Mouse (Mus musculus) liver, embryonic 13.5 days (tissue): ENCODE measurements around the gene Olfr111. TPM values are rescaled to one million over a fixed set of nuclear protein-coding genes. Genes with fewer than 3 reads are reported as not detected.
"Not testable (repeated sequence)": the region's sequence is repeated elsewhere in the genome, so short reads cannot be mapped to it uniquely, and the experiment has no call there.

Experiments used
- ATAC-seq: fragments of 200-750 bp; cut with Nextera tagmentation; 2 replicates; pipeline ENCODE4 v1.8.0; 2017; ENCODE audit warnings: low read depth, mild to moderate bottlenecking, moderate number of reproducible peaks, moderate library complexity
- DNase-seq: peaks from one replicate; pipeline ENCODE4 v3.0.0; 2022
- H3K27ac ChIP-seq: fragments of 300-500 bp; sonication (generic); 2 replicates; pipeline ENCODE4 v1.5.1; 2015; ENCODE audit warnings: moderate library complexity, mild to moderate bottlenecking, inconsistent platforms
- H3K27me3 ChIP-seq: fragments of 300-500 bp; sonication (generic); 2 replicates; pipeline ENCODE4 v1.6.1; 2015; ENCODE audit warnings: mild to moderate bottlenecking, inconsistent platforms
- H3K36me3 ChIP-seq: fragments of 300-500 bp; sonication (generic); 2 replicates; pipeline ENCODE4 v1.6.1; 2015; ENCODE audit warnings: mild to moderate bottlenecking, inconsistent platforms
- H3K4me1 ChIP-seq: fragments of 300-500 bp; sonication (generic); replicated peaks from 2 replicates; pipeline ENCODE4 v1.6.1; 2015; ENCODE audit warnings: inconsistent platforms
- H3K4me2 ChIP-seq: fragments of 300-500 bp; sonication (generic); 2 replicates; pipeline ENCODE4 v1.6.1; 2015; ENCODE audit warnings: inconsistent platforms, mild to moderate bottlenecking, moderate library complexity
- H3K4me3 ChIP-seq: fragments of 300-500 bp; sonication (generic); replicated peaks from 2 replicates; pipeline ENCODE4 v1.5.1; 2015; ENCODE audit warnings: mild to moderate bottlenecking, inconsistent platforms
- H3K9ac ChIP-seq: fragments of 300-500 bp; sonication (generic); 2 replicates; pipeline ENCODE4 v1.6.1; 2015; ENCODE audit warnings: mild to moderate bottlenecking, inconsistent platforms
- H3K9me3 ChIP-seq: fragments of 300-500 bp; sonication (generic); replicated peaks from 2 replicates; pipeline ENCODE4 v1.6.1; 2016; ENCODE audit warnings: inconsistent platforms
- WGBS: fragments of 180-500 bp; shearing (Covaris S2); methylation state at CpG from one replicate; pipeline ENCODE4 v1.1.7; 2015; ENCODE audit not compliant: insufficient replicate concordance; 5-methylcytosine and 5-hydroxymethylcytosine counted together
- polyA plus RNA-seq: library from polyadenylated mRNA; unstranded; fragments of >200 nt; fragmentation: Nextera tagmentation; extraction: Ambion mirVana; gene quantifications from 2 replicates; pipeline ENCODE4 v1.2.1, GENCODE M21; 2015

The Olfr111 gene
- not detected in 2 replicates for polyA plus RNA-seq

- Histone ChIP-seq H3K4me1 (no peaks in the 10 kb centered on the region), H3K4me3 (no peak within 1 kb of the TSS), H3K4me2 (no peak within 1 kb of the TSS), H3K9me3 (no peaks in the 10 kb centered on the region), H3K9ac (no peak within 1 kb of the TSS), H3K27ac (no peak within 1 kb of the TSS), H3K27me3 (no peaks in the 10 kb centered on the region), H3K36me3 (no peaks in the 10 kb centered on the region)
- DNase-seq (no peak), ATAC-seq (no peak)
- WGBS = 64% methylated on average over 4 of the region's 4 CpGs
Observed at GRCm38 (mm10) chr17:37507730-37508129, at the start of gene Olfr111. Gene Olfr111, plus strand, starts transcription at chr17:37508030.

- no peaks in the 10 kb centered on the region for H3K9me3 ChIP-seq
- H3K4me3 ChIP-seq = no peak within 1 kb of the TSS
- no peak within 1 kb of the TSS for H3K27ac ChIP-seq
- no peaks in the 10 kb centered on the region for H3K27me3 ChIP-seq
- no peaks in the 10 kb centered on the region for H3K36me3 ChIP-seq
- no peak within 1 kb of the TSS for H3K4me2 ChIP-seq
- H3K9ac ChIP-seq = no peak within 1 kb of the TSS
- WGBS = 62% methylated on average over 1 of the region's 1 CpGs
- DNase-seq (no peak), ATAC-seq (no peak)
- H3K4me1 ChIP-seq = no peaks in the 10 kb centered on the region
Observed at GRCm38 (mm10) chr17:37458616-37459015, 49.2 kb upstream of the Olfr111 start, which contains the start of gene Olfr109. Gene Olfr109, plus strand, starts transcription at chr17:37458916.

GRCm38 (mm10) chr17:37483452-37483851 is 24.4 kb upstream of the Olfr111 start, which contains the start of gene H2-M2:
Gene H2-M2, minus strand, starts transcription at chr17:37483552.
- H3K36me3 ChIP-seq = no peaks in the 10 kb centered on the region
- no peaks in the 10 kb centered on the region for H3K27me3 ChIP-seq
- no peak within 1 kb of the TSS for H3K27ac ChIP-seq
- H3K4me2 ChIP-seq = no peak within 1 kb of the TSS
- ATAC-seq (no peak), DNase-seq (no peak)
- no peak within 1 kb of the TSS for H3K4me3 ChIP-seq
- H3K9me3 ChIP-seq = no peaks in the 10 kb centered on the region
- H3K9ac ChIP-seq = no peak within 1 kb of the TSS
- no peaks in the 10 kb centered on the region for H3K4me1 ChIP-seq
- 49% methylated on average over 2 of the region's 2 CpGs for WGBS

- DNase-seq (no peak), ATAC-seq (no peak)
- Histone ChIP-seq H3K36me3 (no peaks in the 10 kb centered on the region), H3K9ac (no peak within 1 kb of the TSS), H3K4me1 (no peaks in the 10 kb centered on the region), H3K4me2 (no peak within 1 kb of the TSS), H3K4me3 (no peak within 1 kb of the TSS), H3K9me3 (no peaks in the 10 kb centered on the region), H3K27me3 (no peaks in the 10 kb centered on the region), H3K27ac (no peak within 1 kb of the TSS)
- whole genome bisulfite sequencing = 6% methylated on average over 1 of the region's 1 CpGs
Observed at GRCm38 (mm10) chr17:37491930-37492518, 15.8 kb upstream of the Olfr111 start, which contains the start of gene Olfr110. Gene Olfr110, plus strand, starts transcription at chr17:37492468.

GRCm38 (mm10) chr17:37524612-37525011 is 16.8 kb downstream of the Olfr111 start:
- ATAC-seq, H3K36me3 ChIP-seq, H3K4me3 ChIP-seq, H3K27me3 ChIP-seq, H3K27ac ChIP-seq, DNase-seq, H3K4me1 ChIP-seq, H3K9ac ChIP-seq, H3K4me2 ChIP-seq, H3K9me3 ChIP-seq: not testable (repeated sequence)

- WGBS = 29% methylated on average over 1 of the region's 1 CpGs
- not testable (repeated sequence) for ATAC-seq, H3K9me3 ChIP-seq, DNase-seq, H3K27me3 ChIP-seq, H3K4me2 ChIP-seq, H3K27ac ChIP-seq, H3K9ac ChIP-seq, H3K36me3 ChIP-seq, H3K4me1 ChIP-seq, H3K4me3 ChIP-seq
Observed at GRCm38 (mm10) chr17:37525427-37525826, 17.6 kb downstream of the Olfr111 start.

- Histone ChIP-seq H3K4me3 (no peak overlapping the region), H3K4me1 (no peaks in the 10 kb centered on the region), H3K36me3 (no peaks in the 10 kb centered on the region), H3K27me3 (no peaks in the 10 kb centered on the region), H3K27ac (no peak overlapping the region), H3K4me2 (no peak overlapping the region), H3K9me3 (no peaks in the 10 kb centered on the region), H3K9ac (no peak overlapping the region)
- no peak for ATAC-seq
- no peak for DNase-seq
Observed at GRCm38 (mm10) chr17:37535173-37535572, 27.3 kb downstream of the Olfr111 start.

- 18% methylated on average over 1 of the region's 1 CpGs for WGBS
- not testable (repeated sequence) for DNase-seq, H3K4me2 ChIP-seq, H3K9me3 ChIP-seq, ATAC-seq, H3K36me3 ChIP-seq, H3K4me1 ChIP-seq, H3K27me3 ChIP-seq, H3K4me3 ChIP-seq, H3K9ac ChIP-seq, H3K27ac ChIP-seq
Observed at GRCm38 (mm10) chr17:37538416-37538815, 30.6 kb downstream of the Olfr111 start.

GRCm38 (mm10) chr17:37541454-37542119 is 33.8 kb downstream of the Olfr111 start:
- ATAC-seq = no peak
- Histone ChIP-seq H3K4me2 (no peak overlapping the region), H3K36me3 (no peaks in the 10 kb centered on the region), H3K9me3 (no peaks in the 10 kb centered on the region), H3K4me1 (no peaks in the 10 kb centered on the region), H3K27me3 (no peaks in the 10 kb centered on the region), H3K9ac (no peak overlapping the region), H3K27ac (no peak overlapping the region), H3K4me3 (no peak overlapping the region)
- WGBS = 77% methylated on average over 4 of the region's 4 CpGs
- no peak for DNase-seq

- Histone ChIP-seq H3K9me3 (no peaks in the 10 kb centered on the region), H3K27me3 (no peaks in the 10 kb centered on the region), H3K4me3 (no peak overlapping the region), H3K4me1 (no peaks in the 10 kb centered on the region), H3K27ac (no peak overlapping the region), H3K4me2 (no peak overlapping the region), H3K36me3 (no peaks in the 10 kb centered on the region), H3K9ac (no peak overlapping the region)
- DNase-seq (no peak), ATAC-seq (no peak)
- WGBS = 51% methylated on average over 3 of the region's 3 CpGs
Observed at GRCm38 (mm10) chr17:37543800-37544435, 36.1 kb downstream of the Olfr111 start.

- Histone ChIP-seq H3K27me3 (no peaks in the 10 kb centered on the region), H3K9ac (no peak overlapping the region), H3K4me2 (no peak overlapping the region), H3K4me1 (no peaks in the 10 kb centered on the region), H3K27ac (no peak overlapping the region), H3K36me3 (no peaks in the 10 kb centered on the region), H3K9me3 (no peaks in the 10 kb centered on the region), H3K4me3 (no peak overlapping the region)
- ATAC-seq (no peak), DNase-seq (no peak)
- 37% methylated on average over 1 of the region's 1 CpGs for WGBS
Observed at GRCm38 (mm10) chr17:37558913-37559615, 51.2 kb downstream of the Olfr111 start.
